ENCODE assay signal across 25 mouse cellular contexts in the genomic region with DNA sequence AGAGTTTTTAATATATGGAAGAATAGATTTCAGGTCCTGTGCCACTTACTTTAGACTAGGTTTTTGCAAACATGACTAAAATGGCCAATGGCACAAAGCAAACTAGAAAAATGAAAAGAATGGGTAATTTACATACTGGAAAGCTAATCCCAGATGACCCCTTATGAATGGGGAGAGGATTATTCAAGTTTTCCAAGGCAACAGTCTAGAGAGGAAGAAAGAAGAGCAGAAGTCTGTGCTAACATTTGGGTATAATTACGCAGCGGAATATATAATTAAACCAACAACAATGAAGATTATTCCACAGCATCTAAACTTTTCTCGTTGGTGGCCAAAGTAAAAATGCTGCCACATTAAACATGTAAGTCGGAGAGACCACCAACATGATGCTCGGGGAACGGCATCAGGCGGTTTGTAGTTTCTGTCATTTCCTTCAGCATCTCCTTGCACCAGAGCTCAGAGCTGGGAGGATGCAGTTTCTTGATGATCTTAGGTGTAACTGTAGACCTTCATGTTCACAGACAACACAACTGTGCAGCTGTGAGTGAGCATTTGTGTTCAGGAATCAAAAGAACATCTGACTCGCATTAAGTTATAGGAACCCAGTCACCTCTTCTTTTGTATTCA.
"Had no signal": no experiment of that assay in that cellular context is flagged by ENCODE, and none has a peak within 500 bp of the region (broad histone marks: within the 10 kb centered on the region; RNA-seq: fewer than 3 reads in every experiment).

No protein-coding gene starts in this region.

- H3K36me3 ChIP-seq: heart, embryonic 13.5 days; heart, embryonic 15.5 days; hindbrain, embryonic 13.5 days; hindbrain, embryonic 15.5 days; kidney, embryonic 15.5 days; limb, embryonic 13.5 days; limb, embryonic 15.5 days had no signal

- H3K4me1 ChIP-seq: heart, embryonic 13.5 days; heart, embryonic 15.5 days; hindbrain, embryonic 13.5 days; hindbrain, embryonic 15.5 days; kidney, embryonic 15.5 days; limb, embryonic 15.5 days had no signal

- H3K27ac ChIP-seq: heart, adult 2 months; heart, embryonic 13.5 days; heart, embryonic 15.5 days; hindbrain, embryonic 13.5 days; hindbrain, embryonic 15.5 days; hindbrain, postnatal 0 days; kidney, embryonic 15.5 days; kidney, postnatal 0 days; limb, embryonic 13.5 days; limb, embryonic 15.5 days had no signal

- H3K27me3 ChIP-seq: heart, embryonic 13.5 days; heart, embryonic 15.5 days; hindbrain, embryonic 13.5 days; hindbrain, embryonic 15.5 days; kidney, embryonic 15.5 days; limb, embryonic 13.5 days; limb, embryonic 15.5 days had no signal

- H3K9me3 ChIP-seq: heart, embryonic 13.5 days; heart, embryonic 15.5 days; hindbrain, embryonic 13.5 days; hindbrain, embryonic 15.5 days; kidney, embryonic 15.5 days; limb, embryonic 13.5 days; limb, embryonic 15.5 days had no signal

- H3K9ac ChIP-seq: heart, embryonic 13.5 days; heart, embryonic 15.5 days; hindbrain, embryonic 13.5 days; hindbrain, embryonic 15.5 days; kidney, embryonic 15.5 days; limb, embryonic 13.5 days; limb, embryonic 15.5 days had no signal

- H3K4me3 ChIP-seq: heart, adult 2 months; heart, embryonic 13.5 days; heart, embryonic 15.5 days; hindbrain, embryonic 13.5 days; hindbrain, embryonic 15.5 days; kidney, embryonic 15.5 days; limb, embryonic 13.5 days; limb, embryonic 15.5 days had no signal

- H3K4me2 ChIP-seq: heart, embryonic 11.5 days; heart, embryonic 13.5 days; heart, embryonic 15.5 days; hindbrain, embryonic 13.5 days; hindbrain, embryonic 15.5 days; kidney, embryonic 15.5 days; limb, embryonic 13.5 days; limb, embryonic 15.5 days had no signal

- DNase-seq: gastrocnemius, postnatal 14 days; gastrocnemius, postnatal 36 days; heart, adult 11 months; heart, adult 2 months; heart, postnatal 14 days; heart, postnatal 36 days; kidney, adult 11 months; kidney, adult 2 months; kidney, adult 9 months; kidney, postnatal 14 days; kidney, postnatal 36 days; layer of hippocampus, adult 9-11 months; layer of hippocampus, postnatal 36 days; left cerebral cortex, postnatal 4 days had no signal

- ATAC-seq: hindbrain, postnatal 0 days; intestine, embryonic 16.5 days had no signal
